Mouse (Mus musculus) embryo, embryonic 10 days (tissue): ENCODE results near the gene Pip4p1.

ENCODE experiments used
- DNase-seq: peaks from one replicate; pipeline ENCODE4 v3.0.0-alpha.2; 2015; ENCODE audit warnings: low spot score

Gene Pip4p1

DNA sequence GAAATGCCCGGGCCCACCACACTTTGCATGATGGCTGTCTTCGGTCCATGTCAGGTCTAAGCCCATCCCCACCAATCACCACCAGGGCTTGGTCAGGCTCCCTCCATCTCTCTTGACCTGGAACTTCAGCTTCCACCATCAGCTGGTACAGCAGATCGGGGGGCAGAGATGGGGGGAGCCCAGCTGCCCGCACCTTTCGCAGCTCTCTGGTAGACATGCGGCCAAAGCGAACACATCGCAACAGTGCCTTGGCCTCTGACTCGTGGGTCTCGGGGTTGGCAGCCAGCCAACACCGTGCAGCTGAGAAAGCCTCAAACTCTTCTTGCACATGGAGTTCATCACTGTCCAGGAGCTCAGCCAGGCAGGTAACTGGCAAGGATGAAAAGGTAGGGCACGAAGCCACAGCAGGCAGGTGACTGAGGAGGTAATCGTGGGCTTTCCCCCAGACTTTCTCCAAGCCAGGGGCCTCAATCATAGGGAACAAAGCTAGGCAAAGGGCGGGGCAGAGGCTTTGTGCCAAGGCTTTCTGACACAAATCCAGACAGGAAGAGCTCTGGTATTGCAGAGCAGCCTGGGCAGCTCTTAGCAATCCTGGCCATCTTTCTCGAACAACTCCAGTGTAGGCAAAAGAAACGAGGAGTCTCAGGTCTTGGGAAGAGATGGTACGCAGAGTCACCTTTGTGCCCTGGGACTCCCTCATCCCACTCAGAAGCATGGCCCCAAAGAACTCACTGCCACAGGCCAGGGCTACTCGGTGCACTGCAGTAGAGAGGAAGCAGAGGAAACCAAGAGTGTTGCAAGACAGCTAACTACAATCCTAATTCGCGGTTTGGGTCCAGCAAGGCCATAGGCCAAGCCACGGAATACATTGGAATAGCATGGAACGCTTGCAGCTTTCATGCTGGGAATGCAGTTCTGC lies 37.9 kb downstream of the Pip4p1 start:
- DNase-seq = no peak

DNA sequence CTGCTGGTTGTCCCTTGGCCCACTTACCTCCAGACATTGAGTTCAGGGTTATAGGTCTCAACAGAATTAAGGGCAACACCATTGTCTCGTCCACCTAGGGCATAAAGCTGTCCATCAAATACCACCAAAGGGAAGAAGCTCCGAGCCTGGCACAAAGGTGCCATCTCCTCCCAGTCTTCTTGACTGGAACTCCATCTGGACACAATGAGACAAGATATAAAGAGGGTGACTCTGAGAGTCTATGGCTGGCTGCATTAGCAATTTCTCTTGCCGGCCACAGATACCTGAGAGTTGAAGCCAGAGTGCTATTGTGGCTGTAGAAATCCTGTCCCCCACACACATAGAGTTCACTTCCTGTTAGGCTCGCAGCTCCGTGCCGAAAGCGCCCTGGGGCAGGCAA lies 38.6 kb downstream of the Pip4p1 start:
- DNase-seq = no peak

DNA sequence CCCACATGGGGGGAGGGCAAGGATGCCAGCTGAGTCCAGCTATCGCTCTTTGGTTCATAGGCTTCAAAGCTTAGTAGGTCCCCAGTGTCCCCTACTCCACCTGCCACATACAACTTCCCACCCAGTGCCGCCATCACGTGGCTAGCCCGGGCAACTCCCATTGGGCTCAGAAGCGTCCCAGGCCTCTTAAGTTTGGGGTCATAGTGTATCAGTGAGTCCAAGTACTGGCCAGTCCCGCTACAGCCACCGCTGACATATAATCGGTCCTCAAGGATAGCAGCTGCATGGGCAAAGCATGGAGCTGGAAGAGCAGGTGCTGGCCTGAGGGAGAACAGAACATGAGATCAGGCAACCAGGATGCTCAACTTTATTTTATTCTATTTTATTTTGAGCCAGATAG lies 39.0 kb downstream of the Pip4p1 start:
- no peak for DNase-seq

DNA sequence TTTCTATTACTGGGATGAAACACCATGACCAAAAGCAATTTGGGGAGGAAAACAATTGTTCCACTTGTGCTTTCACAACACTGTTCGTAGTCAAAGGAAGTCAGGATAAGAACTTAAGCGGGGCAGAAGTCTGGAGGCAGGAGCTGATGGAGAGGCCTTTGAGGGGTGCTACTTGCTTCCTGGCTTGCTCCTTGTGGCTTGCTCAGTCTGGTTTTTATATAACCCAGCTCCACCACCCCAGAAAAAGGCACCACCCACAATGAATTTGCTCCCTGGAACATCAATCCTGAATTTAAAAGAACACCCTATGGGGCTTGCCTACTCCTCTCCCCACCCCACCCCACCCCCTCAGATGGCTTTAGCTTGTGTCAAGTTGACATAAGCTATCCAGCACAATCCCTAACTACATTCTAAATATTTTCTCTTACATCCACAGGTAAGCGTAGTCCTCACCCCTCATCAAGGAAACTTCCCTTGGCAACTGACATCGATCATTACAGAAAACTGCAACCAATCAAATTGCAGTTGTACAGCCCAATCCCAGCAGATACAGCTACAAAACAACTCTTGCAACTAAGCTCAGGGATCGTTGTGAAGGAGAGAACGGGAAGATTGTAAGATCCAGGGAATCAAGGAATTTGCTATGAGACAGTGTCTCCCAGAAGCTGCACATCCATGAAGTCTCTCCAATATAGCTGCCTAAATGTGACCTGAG lies 54.3 kb downstream of the Pip4p1 start:
- no peak for DNase-seq
